12 mouse cellular contexts compared by ENCODE assay signal in genomic region chr10:80766161-80766815, GRCm38 (mm10). TPM values are rescaled to one million over a fixed set of nuclear protein-coding genes. Genes with fewer than 3 reads are reported as not detected.
DNase-seq lines count a peak whose midpoint lies in the region; ATAC-seq lines count a peak whose summit lies in the region.
"Had no signal": no experiment of that assay in that cellular context is flagged by ENCODE, and none has a peak within 500 bp of the region (broad histone marks: within the 10 kb centered on the region; RNA-seq: fewer than 3 reads in every experiment).

No protein-coding gene starts in this region.

- H3K4me3 ChIP-seq in liver, embryonic 15.5 days (replicated peaks), result no peak overlapping the region
- no peak overlapping the region for H3K4me3 ChIP-seq in liver, embryonic 12.5 days
- no peak overlapping the region for H3K4me3 ChIP-seq in liver, embryonic 16.5 days (ENCODE audit: low read depth, low read length)
- H3K4me3 ChIP-seq: hindbrain, embryonic 13.5 days had no signal

- peaks cover 71% of the 10 kb centered on the region for H3K36me3 ChIP-seq in liver, embryonic 15.5 days (replicated peaks)
- peaks cover 85% of the 10 kb centered on the region for H3K36me3 ChIP-seq in liver, embryonic 12.5 days
- H3K36me3 ChIP-seq in liver, embryonic 16.5 days (ENCODE audit: control insufficient read depth, insufficient read depth), result peaks cover 52% of the 10 kb centered on the region

- H3K27me3 ChIP-seq in liver, embryonic 15.5 days, result no peaks in the 10 kb centered on the region
- no peaks in the 10 kb centered on the region for H3K27me3 ChIP-seq in liver, embryonic 12.5 days (replicated peaks)
- no peaks in the 10 kb centered on the region for H3K27me3 ChIP-seq in liver, embryonic 16.5 days (ENCODE audit: control insufficient read depth, insufficient read depth, low read depth, low read length)
- H3K27me3 ChIP-seq: hindbrain, embryonic 13.5 days had no signal

- peak overlapping the region; percentile 29; the same call in 1 of the 2 replicates for H3K27ac ChIP-seq in liver, embryonic 15.5 days (replicated peaks)
- no peak overlapping the region for H3K27ac ChIP-seq in liver, embryonic 12.5 days
- H3K27ac ChIP-seq in liver, embryonic 16.5 days (ENCODE audit: low read length), result peak overlapping the region; percentile 64
- H3K27ac ChIP-seq: hindbrain, embryonic 13.5 days had no signal

- no peak overlapping the region for H3K9ac ChIP-seq in liver, embryonic 15.5 days
- no peak overlapping the region for H3K9ac ChIP-seq in liver, embryonic 12.5 days
- no peak overlapping the region for H3K9ac ChIP-seq in liver, embryonic 16.5 days (ENCODE audit: low read depth, low read length)
- H3K9ac ChIP-seq: hindbrain, embryonic 13.5 days had no signal

- WGBS in liver, embryonic 15.5 days (ENCODE audit: insufficient replicate concordance), result 82% methylated on average over 10 of the region's 10 CpGs
- WGBS in liver, embryonic 12.5 days (ENCODE audit: insufficient replicate concordance), result 85% methylated on average over 10 of the region's 10 CpGs
- WGBS in liver, embryonic 16.5 days (ENCODE audit: insufficient replicate concordance), result 84% methylated on average over 10 of the region's 10 CpGs

- no peak overlapping the region for H3K4me2 ChIP-seq in liver, embryonic 15.5 days
- H3K4me2 ChIP-seq in liver, embryonic 12.5 days, result no peak overlapping the region
- H3K4me2 ChIP-seq in liver, embryonic 16.5 days (ENCODE audit: low read depth, low read length), result no peak overlapping the region
- H3K4me2 ChIP-seq: hindbrain, embryonic 13.5 days had no signal

- peak; percentile 50; the same call in 1 of the 2 replicates for ATAC-seq in liver, embryonic 15.5 days (ENCODE audit: insufficient read depth)
- no peak for ATAC-seq in liver, embryonic 12.5 days
- peak; percentile 58 for ATAC-seq in liver, embryonic 16.5 days (ENCODE audit: low read depth)
- ATAC-seq in megakaryocyte progenitor cell, adult 5-6 weeks (replicated peaks; ENCODE audit: poor library complexity), result no peak

- H3K9me3 ChIP-seq in liver, embryonic 15.5 days (replicated peaks), result no peaks in the 10 kb centered on the region
- H3K9me3 ChIP-seq in liver, embryonic 12.5 days (replicated peaks), result no peaks in the 10 kb centered on the region
- H3K9me3 ChIP-seq in liver, embryonic 16.5 days (replicated peaks; ENCODE audit: control insufficient read depth, low read length), result no peaks in the 10 kb centered on the region
- H3K9me3 ChIP-seq: hindbrain, embryonic 13.5 days had no signal

- DNase-seq in adrenal gland, postnatal 14 days, result peak; percentile 39
- DNase-seq in adrenal gland, adult 18-20 months (ENCODE audit: low spot score in 2 of 2), result no peak
- DNase-seq in spleen, postnatal 4 days (ENCODE audit: low spot score in 2 of 2), result no peak
- DNase-seq in cerebellum, adult 18-20 months, result no peak
- DNase-seq: cerebellum, adult 11-12 months; right cerebral cortex, postnatal 4 days had no signal

- H3K4me1 ChIP-seq in liver, embryonic 15.5 days (replicated peaks), result peaks cover 37% of the 10 kb centered on the region
- H3K4me1 ChIP-seq in liver, embryonic 12.5 days, result peaks cover 42% of the 10 kb centered on the region
- H3K4me1 ChIP-seq in liver, embryonic 16.5 days (ENCODE audit: control insufficient read depth, low read depth, low read length), result peaks cover 9% of the 10 kb centered on the region

RNA-seq across cellular contexts. Expression of gene Dot1l, which starts 11.3 kb away (rescaled TPM):
- total RNA-seq in adrenal gland, postnatal 14 days (2021), result 82.3 and 90.7 TPM in 2 replicates
- 10 to 100 TPM; 61.0 to 66.4 TPM for total RNA-seq in adrenal gland, adult 18-20 months (2021)
- 8.1 and 9.3 TPM in 2 replicates for polyA plus RNA-seq in liver, embryonic 15.5 days (2015; fragmentation: Nextera tagmentation; extraction: Ambion mirVana)
- polyA plus RNA-seq in liver, embryonic 12.5 days (2016; fragmentation: Nextera tagmentation; extraction: Ambion mirVana), result 15.7 TPM in 2 replicates
- polyA plus RNA-seq in liver, embryonic 16.5 days (2015; fragmentation: Nextera tagmentation; extraction: Ambion mirVana), result 6.0 and 7.5 TPM in 2 replicates
- 29.2 and 34.8 TPM in 2 replicates for total RNA-seq in megakaryocyte progenitor cell, adult 5-6 weeks (2015)
- total RNA-seq in megakaryocyte progenitor cell, adult 5-6 weeks (2017), result 9.0 and 9.7 TPM in 2 replicates

RNA-seq across cellular contexts. Expression of gene Ap3d1, which starts 24.2 kb away (rescaled TPM):
- 80.3 and 85.6 TPM in 2 replicates for total RNA-seq in adrenal gland, postnatal 14 days (2021)
- 100 to 1,000 TPM in 1 of 2 experiments, 10 to 100 TPM in 1; 97.1 to 104 TPM for total RNA-seq in adrenal gland, adult 18-20 months (2021)
- polyA plus RNA-seq in liver, embryonic 15.5 days (2015; fragmentation: Nextera tagmentation; extraction: Ambion mirVana), result 20.2 and 21.8 TPM in 2 replicates
- 36.5 and 38.2 TPM in 2 replicates for polyA plus RNA-seq in liver, embryonic 12.5 days (2016; fragmentation: Nextera tagmentation; extraction: Ambion mirVana)
- 20.9 and 21.2 TPM in 2 replicates for polyA plus RNA-seq in liver, embryonic 16.5 days (2015; fragmentation: Nextera tagmentation; extraction: Ambion mirVana)
- total RNA-seq in megakaryocyte progenitor cell, adult 5-6 weeks (2015), result 31.5 and 40.3 TPM in 2 replicates
- 34.7 and 48.7 TPM in 2 replicates for total RNA-seq in megakaryocyte progenitor cell, adult 5-6 weeks (2017)

RNA-seq across cellular contexts. Expression of gene Sf3a2, which starts 31.7 kb away (rescaled TPM):
- total RNA-seq in adrenal gland, postnatal 14 days (2021), result 47.6 and 52.2 TPM in 2 replicates
- total RNA-seq in adrenal gland, adult 18-20 months (2021), result 10 to 100 TPM; 47.8 to 50.5 TPM
- 31.3 and 32.8 TPM in 2 replicates for polyA plus RNA-seq in liver, embryonic 15.5 days (2015; fragmentation: Nextera tagmentation; extraction: Ambion mirVana)
- polyA plus RNA-seq in liver, embryonic 12.5 days (2016; fragmentation: Nextera tagmentation; extraction: Ambion mirVana), result 53.5 and 54.1 TPM in 2 replicates
- polyA plus RNA-seq in liver, embryonic 16.5 days (2015; fragmentation: Nextera tagmentation; extraction: Ambion mirVana), result 23.4 and 30.1 TPM in 2 replicates
- total RNA-seq in megakaryocyte progenitor cell, adult 5-6 weeks (2015), result 74.9 and 78.4 TPM in 2 replicates
- 11.5 and 19.0 TPM in 2 replicates for total RNA-seq in megakaryocyte progenitor cell, adult 5-6 weeks (2017)

RNA-seq across cellular contexts. Expression of gene Plekhj1, which starts 32.1 kb away (rescaled TPM):
- 59.5 and 71.1 TPM in 2 replicates for total RNA-seq in adrenal gland, postnatal 14 days (2021)
- total RNA-seq in adrenal gland, adult 18-20 months (2021), result 10 to 100 TPM; 69.0 to 87.2 TPM
- polyA plus RNA-seq in liver, embryonic 15.5 days (2015; fragmentation: Nextera tagmentation; extraction: Ambion mirVana), result 73.6 and 83.0 TPM in 2 replicates
- polyA plus RNA-seq in liver, embryonic 12.5 days (2016; fragmentation: Nextera tagmentation; extraction: Ambion mirVana), result 134 and 137 TPM in 2 replicates
- polyA plus RNA-seq in liver, embryonic 16.5 days (2015; fragmentation: Nextera tagmentation; extraction: Ambion mirVana), result 61.4 and 64.7 TPM in 2 replicates
- total RNA-seq in megakaryocyte progenitor cell, adult 5-6 weeks (2015), result 64.8 and 78.7 TPM in 2 replicates
- 32.6 and 43.9 TPM in 2 replicates for total RNA-seq in megakaryocyte progenitor cell, adult 5-6 weeks (2017)

RNA-seq across cellular contexts. Expression of gene Amh, which starts 38.8 kb away (rescaled TPM):
- 0.74 and 0.94 TPM in 2 replicates for total RNA-seq in adrenal gland, postnatal 14 days (2021)
- total RNA-seq in adrenal gland, adult 18-20 months (2021), result 1 to 10 TPM in 1 of 2 experiments, under 1 TPM in 1; 0.83 to 1.5 TPM
- 0.10 and 0.12 TPM in 2 replicates for polyA plus RNA-seq in liver, embryonic 15.5 days (2015; fragmentation: Nextera tagmentation; extraction: Ambion mirVana)
- 0.07 TPM in 1 of 2 replicates, not detected in the other for polyA plus RNA-seq in liver, embryonic 12.5 days (2016; fragmentation: Nextera tagmentation; extraction: Ambion mirVana)
- 0.08 TPM in 1 of 2 replicates, not detected in the other for polyA plus RNA-seq in liver, embryonic 16.5 days (2015; fragmentation: Nextera tagmentation; extraction: Ambion mirVana)
- total RNA-seq in megakaryocyte progenitor cell, adult 5-6 weeks (2015), result not detected in 2 replicates
- total RNA-seq in megakaryocyte progenitor cell, adult 5-6 weeks (2017), result 0.14 TPM in 1 of 2 replicates, not detected in the other
- polyA plus RNA-seq: limb, embryonic 11.5 days had no signal

Comparison
In these comparisons a context has a peak if more than half of its experiments do, and no peak if none do; other contexts are left out.
1. ATAC-seq: peak in liver, embryonic 15.5 days (single experiment) and liver, embryonic 16.5 days (single experiment); none in liver, embryonic 12.5 days (single experiment) and megakaryocyte progenitor cell, adult 5-6 weeks (single experiment).